Mouse (Mus musculus): Measurements from ENCODE around the gene Serpinf1. TPM values are rescaled to one million over a fixed set of nuclear protein-coding genes. Genes with fewer than 3 reads are reported as not detected.

Serpinf1 gene
- polyA plus RNA-seq, 1 experiment from 2014 or later: 19.0 TPM

GRCm38 (mm10) chr11:75439363-75439762 is 16.9 kb upstream of the Serpinf1 start, which contains the start of gene Serpinf2:
Serpinf2 (minus strand) TSS chr11:75439591.
- Histone ChIP-seq H3K9me3 (replicated peaks) (peaks cover 3% of the 10 kb centered on the region; the same call in 1 of the 2 replicates), H3K27me3 (no peaks in the 10 kb centered on the region), H3K4me1 (peaks cover 5% of the 10 kb centered on the region; the same call in 1 of the 2 replicates), H3K36me3 (ENCODE audit: poor library complexity, severe bottlenecking) (peaks cover 15% of the 10 kb centered on the region), H3K4me2 (no peak within 1 kb of the TSS), H3K27ac (no peak within 1 kb of the TSS), H3K9ac (no peak within 1 kb of the TSS), H3K4me3 (no peak within 1 kb of the TSS)
- WGBS: 89% methylated on average over 6 of the region's 6 CpGs
- no peak for ATAC-seq

GRCm38 (mm10) chr11:75438804-75439203 is 16.3 kb upstream of the Serpinf1 start:
- H3K4me2 ChIP-seq: no peak overlapping the region

GRCm38 (mm10) chr11:75438194-75438593 is 15.7 kb upstream of the Serpinf1 start:
- no peaks in the 10 kb centered on the region for H3K27me3 ChIP-seq
- H3K4me2 ChIP-seq: no peak overlapping the region
- peaks cover 8% of the 10 kb centered on the region for H3K9me3 ChIP-seq (replicated peaks)
- peaks cover 5% of the 10 kb centered on the region; the same call in 1 of the 2 replicates for H3K4me1 ChIP-seq
- H3K27ac ChIP-seq: no peak overlapping the region
- peaks cover 15% of the 10 kb centered on the region for H3K36me3 ChIP-seq (ENCODE audit: poor library complexity, severe bottlenecking)
- H3K9ac ChIP-seq: no peak overlapping the region
- no peak for ATAC-seq
- no peak overlapping the region for H3K4me3 ChIP-seq
- WGBS: 84% methylated on average over 13 of the region's 13 CpGs

More at GRCm38 (mm10) chr11:75438804-75439203, 16.3 kb upstream of the Serpinf1 start:
- Histone ChIP-seq H3K4me1 (peaks cover 5% of the 10 kb centered on the region; the same call in 1 of the 2 replicates), H3K9me3 (replicated peaks) (peaks cover 8% of the 10 kb centered on the region), H3K4me3 (no peak overlapping the region), H3K36me3 (ENCODE audit: poor library complexity, severe bottlenecking) (peaks cover 15% of the 10 kb centered on the region), H3K9ac (no peak overlapping the region), H3K27me3 (no peaks in the 10 kb centered on the region), H3K27ac (no peak overlapping the region)
- no peak for ATAC-seq
- WGBS: 85% methylated on average over 3 of the region's 3 CpGs

GRCm38 (mm10) chr11:75434138-75434537 is 11.6 kb upstream of the Serpinf1 start:
- Histone ChIP-seq H3K36me3 (ENCODE audit: poor library complexity, severe bottlenecking) (no peaks in the 10 kb centered on the region), H3K4me2 (no peak overlapping the region), H3K27ac (no peak overlapping the region), H3K27me3 (no peaks in the 10 kb centered on the region), H3K9me3 (replicated peaks) (peaks cover 8% of the 10 kb centered on the region), H3K4me3 (no peak overlapping the region), H3K9ac (no peak overlapping the region), H3K4me1 (peaks cover 16% of the 10 kb centered on the region)
- no peak for ATAC-seq
- 83% methylated on average over 5 of the region's 5 CpGs for WGBS

GRCm38 (mm10) chr11:75431307-75431706 is 8.8 kb upstream of the Serpinf1 start:
- 43% methylated on average over 11 of the region's 11 CpGs for WGBS
- H3K4me2 ChIP-seq: 0 out of 2 replicates have a peak overlapping the region, but pooled peaks have one; percentile 10
- H3K36me3 ChIP-seq (ENCODE audit: poor library complexity, severe bottlenecking): no peaks in the 10 kb centered on the region
- ATAC-seq: peak; percentile 99
- no peak overlapping the region for H3K9ac ChIP-seq
- peaks cover 16% of the 10 kb centered on the region for H3K4me1 ChIP-seq
- H3K27me3 ChIP-seq: no peaks in the 10 kb centered on the region
- H3K4me3 ChIP-seq: no peak overlapping the region
- peak overlapping the region; percentile 71; the same call in 1 of the 2 replicates for H3K27ac ChIP-seq
- H3K9me3 ChIP-seq (replicated peaks): peaks cover 8% of the 10 kb centered on the region

GRCm38 (mm10) chr11:75429019-75429705 is 6.7 kb upstream of the Serpinf1 start:
- WGBS: 91% methylated on average over 9 of the region's 9 CpGs
- Histone ChIP-seq H3K4me2 (no peak overlapping the region), H3K9me3 (replicated peaks) (peaks cover 3% of the 10 kb centered on the region), H3K9ac (no peak overlapping the region), H3K27ac (no peak overlapping the region), H3K36me3 (ENCODE audit: poor library complexity, severe bottlenecking) (no peaks in the 10 kb centered on the region), H3K27me3 (no peaks in the 10 kb centered on the region), H3K4me3 (no peak overlapping the region), H3K4me1 (peaks cover 16% of the 10 kb centered on the region)
- ATAC-seq: no peak

- 95% methylated on average over 3 of the region's 3 CpGs for WGBS
- no peak for ATAC-seq
These were observed 2.0 kb upstream of the Serpinf1 start for GRCm38 (mm10) chr11:75424459-75424858.

GRCm38 (mm10) chr11:75424033-75424432 is 1.5 kb upstream of the Serpinf1 start:
- no peaks in the 10 kb centered on the region for H3K4me1 ChIP-seq
- no peak for ATAC-seq
- no peak overlapping the region for H3K27ac ChIP-seq
- H3K4me3 ChIP-seq: no peak overlapping the region
- no peaks in the 10 kb centered on the region for H3K9me3 ChIP-seq (replicated peaks)
- H3K4me2 ChIP-seq: no peak overlapping the region
- no peaks in the 10 kb centered on the region for H3K36me3 ChIP-seq (ENCODE audit: poor library complexity, severe bottlenecking)
- no peak overlapping the region for H3K9ac ChIP-seq
- no peaks in the 10 kb centered on the region for H3K27me3 ChIP-seq
- 90% methylated on average over 9 of the region's 9 CpGs for WGBS

More at GRCm38 (mm10) chr11:75424459-75424858, 2.0 kb upstream of the Serpinf1 start:
- Histone ChIP-seq H3K4me2 (no peak overlapping the region), H3K27me3 (no peaks in the 10 kb centered on the region), H3K4me3 (no peak overlapping the region), H3K9me3 (replicated peaks) (no peaks in the 10 kb centered on the region), H3K4me1 (no peaks in the 10 kb centered on the region), H3K36me3 (ENCODE audit: poor library complexity, severe bottlenecking) (no peaks in the 10 kb centered on the region), H3K9ac (no peak overlapping the region), H3K27ac (no peak overlapping the region)

- Histone ChIP-seq H3K27ac (no peak overlapping the region), H3K9me3 (replicated peaks) (no peaks in the 10 kb centered on the region), H3K4me3 (no peak overlapping the region), H3K27me3 (no peaks in the 10 kb centered on the region), H3K4me2 (no peak overlapping the region), H3K9ac (no peak overlapping the region), H3K4me1 (no peaks in the 10 kb centered on the region), H3K36me3 (ENCODE audit: poor library complexity, severe bottlenecking) (no peaks in the 10 kb centered on the region)
- ATAC-seq: no peak
- 86% methylated on average over 3 of the region's 3 CpGs for WGBS
These were observed 590 bp upstream of the Serpinf1 start for GRCm38 (mm10) chr11:75423091-75423490.

- Histone ChIP-seq H3K27ac (no peak overlapping the region), H3K4me1 (no peaks in the 10 kb centered on the region), H3K9me3 (replicated peaks) (no peaks in the 10 kb centered on the region), H3K36me3 (ENCODE audit: poor library complexity, severe bottlenecking) (no peaks in the 10 kb centered on the region), H3K9ac (no peak overlapping the region), H3K4me2 (no peak overlapping the region), H3K4me3 (no peak overlapping the region), H3K27me3 (no peaks in the 10 kb centered on the region)
- 49% methylated on average over 6 of the region's 6 CpGs for WGBS
- no peak for ATAC-seq
These were observed 1.0 kb downstream of the Serpinf1 start for GRCm38 (mm10) chr11:75421375-75422012.

GRCm38 (mm10) chr11:75420810-75421374 is 1.6 kb downstream of the Serpinf1 start:
- Histone ChIP-seq H3K4me1 (no peaks in the 10 kb centered on the region), H3K27me3 (no peaks in the 10 kb centered on the region), H3K4me3 (no peak overlapping the region), H3K9me3 (replicated peaks) (no peaks in the 10 kb centered on the region), H3K36me3 (ENCODE audit: poor library complexity, severe bottlenecking) (no peaks in the 10 kb centered on the region), H3K27ac (no peak overlapping the region), H3K9ac (no peak overlapping the region), H3K4me2 (no peak overlapping the region)
- WGBS: 58% methylated on average over 5 of the region's 5 CpGs
- no peak for ATAC-seq

- Histone ChIP-seq H3K4me2 (no peak overlapping the region), H3K27ac (no peak overlapping the region), H3K4me1 (no peaks in the 10 kb centered on the region), H3K27me3 (no peaks in the 10 kb centered on the region), H3K9me3 (replicated peaks) (no peaks in the 10 kb centered on the region), H3K9ac (no peak overlapping the region), H3K36me3 (ENCODE audit: poor library complexity, severe bottlenecking) (no peaks in the 10 kb centered on the region), H3K4me3 (no peak overlapping the region)
- 91% methylated on average over 7 of the region's 7 CpGs for WGBS
- no peak for ATAC-seq
These were observed 2.5 kb downstream of the Serpinf1 start for GRCm38 (mm10) chr11:75420037-75420436.

All from forebrain, embryonic 13.5 days (tissue).